Mouse (Mus musculus) erythroblast, embryonic 14.5 days (primary cell): ENCODE measurements around the gene Rad51ap1.

Source experiments
- GATA1 ChIP-seq: IDR thresholded peaks from 2 replicates; pipeline ENCODE4 v1.6.1; 2012; ENCODE audit warnings: low read length, inconsistent platforms, mixed read lengths
- TAL1 ChIP-seq: IDR thresholded peaks from 3 replicates; pipeline ENCODE4 v1.6.1; 2012; ENCODE audit warnings: low read length, inconsistent platforms, mixed read lengths

DNA sequence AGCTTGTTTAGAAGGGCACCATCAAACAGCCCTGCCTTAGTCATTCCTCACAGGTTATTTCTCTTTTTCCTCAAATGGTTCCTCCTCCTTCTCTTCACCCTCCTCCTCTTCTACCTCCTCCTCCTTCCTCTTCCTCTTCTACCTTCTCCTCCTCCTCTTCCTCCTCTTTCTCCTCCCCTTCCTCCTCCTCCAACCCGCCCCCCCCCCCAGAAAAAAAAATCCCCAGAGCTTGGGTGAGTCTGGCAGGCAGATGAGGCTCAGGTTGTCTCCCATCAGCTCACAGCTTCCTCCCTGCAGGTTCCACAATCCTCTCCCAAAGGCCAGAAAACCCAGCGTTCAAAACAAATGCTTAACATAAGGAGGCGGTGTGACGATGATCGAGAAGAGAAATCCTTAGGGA is 32.0 kb downstream of the Rad51ap1 start:
- TF ChIP-seq GATA1 (no peak), TAL1 (no peak)
